Mouse (Mus musculus) MEL (cell line): ENCODE results near the gene Dnmt3c. TPM values are rescaled to one million over a fixed set of nuclear protein-coding genes. Genes with fewer than 3 reads are reported as not detected.

ENCODE experiments used
- DNase-seq: peaks from one replicate; pipeline ENCODE4 v3.0.0; 2011; ENCODE audit warnings: low read depth, low spot score
- H3K27ac ChIP-seq: 2 replicates; pipeline ENCODE4 v1.5.1; 2012; ENCODE audit warnings: low read depth, mild to moderate bottlenecking, control low read depth, low read length, moderate library complexity; ENCODE audit not compliant: control insufficient read depth
- H3K27me3 ChIP-seq, 2 experiments: fragments of 150-350 bp in 1 of 2; sonication (generic) in 1 of 2; 2 replicates each; pipeline ENCODE4 v1.6.1; 2012; ENCODE audit warnings: low read length in 2 of 2, mild to moderate bottlenecking in 2 of 2, improper control_type of control experiment in 1 of 2, moderate library complexity in 1 of 2; ENCODE audit not compliant: insufficient read depth in 2 of 2, control insufficient read depth in 1 of 2
- H3K36me3 ChIP-seq, 2 experiments: 2 replicates each; pipeline ENCODE4 v1.6.1; 2012 to 2014; ENCODE audit warnings: low read length in 2 of 2, improper control_type of control experiment in 1 of 2, inconsistent platforms in 1 of 2, mild to moderate bottlenecking in 1 of 2; ENCODE audit not compliant: insufficient read depth in 2 of 2, control insufficient read depth in 1 of 2
- H3K4me1 ChIP-seq, 2 experiments: fragments of 150-350 bp in 1 of 2; sonication (generic) in 1 of 2; 2 replicates each; pipeline ENCODE4 v1.6.1; 2012; ENCODE audit warnings: low read length in 2 of 2, improper control_type of control experiment in 1 of 2, mild to moderate bottlenecking in 1 of 2; ENCODE audit not compliant: insufficient read depth in 2 of 2, control insufficient read depth in 1 of 2
- H3K4me3 ChIP-seq, 2 experiments: fragments of 150-350 bp in 1 of 2; sonication (generic) in 1 of 2; 2 replicates each; pipeline ENCODE4 v1.5.1; 2012; ENCODE audit warnings: low read depth in 2 of 2, low read length in 2 of 2, mild to moderate bottlenecking in 2 of 2, moderate library complexity in 2 of 2, control low read depth in 1 of 2, improper control_type of control experiment in 1 of 2; ENCODE audit not compliant: control insufficient read depth in 1 of 2, insufficient read depth in 1 of 2
- H3K79me2 ChIP-seq: 2 replicates; pipeline ENCODE4 v1.6.1; 2012; ENCODE audit warnings: mild to moderate bottlenecking, low read length, moderate library complexity; ENCODE audit not compliant: control insufficient read depth, poor library complexity, insufficient read depth
- H3K9ac ChIP-seq: 2 replicates; pipeline ENCODE4 v1.6.1; 2012; ENCODE audit warnings: low read depth, mild to moderate bottlenecking, control low read depth, low read length, moderate library complexity; ENCODE audit not compliant: control insufficient read depth, poor library complexity, severe bottlenecking
- H3K9me3 ChIP-seq: fragments of 150-350 bp; sonication (generic); replicated peaks from 2 replicates; pipeline ENCODE4 v1.6.1; 2012; ENCODE audit warnings: mild to moderate bottlenecking, low read length, improper control_type of control experiment, moderate library complexity; ENCODE audit not compliant: insufficient read depth
- BHLHE40 ChIP-seq: IDR thresholded peaks from 2 replicates; pipeline ENCODE4 v1.6.1; 2012; ENCODE audit warnings: low read depth, mild to moderate bottlenecking, inconsistent platforms, low read length, improper control_type of control experiment, borderline replicate concordance
- CHD1 ChIP-seq: IDR thresholded peaks from 2 replicates; pipeline ENCODE4 v1.6.1; 2012; ENCODE audit warnings: low read depth, mild to moderate bottlenecking, inconsistent platforms, low read length, improper control_type of control experiment
- CHD2 ChIP-seq: IDR thresholded peaks from 2 replicates; pipeline ENCODE4 v1.6.1; 2011; ENCODE audit warnings: low read length, improper control_type of control experiment
- E2F4 ChIP-seq: IDR thresholded peaks from 2 replicates; pipeline ENCODE4 v1.6.1; 2011; ENCODE audit warnings: low read depth, low read length, improper control_type of control experiment, borderline replicate concordance
- ETS1 ChIP-seq: IDR thresholded peaks from 2 replicates; pipeline ENCODE4 v1.6.1; 2012; ENCODE audit warnings: low read depth, mild to moderate bottlenecking, inconsistent platforms, low read length, improper control_type of control experiment, moderate library complexity
- HCFC1 ChIP-seq: IDR thresholded peaks from 2 replicates; pipeline ENCODE4 v1.6.1; 2012; ENCODE audit warnings: low read depth, mild to moderate bottlenecking, inconsistent platforms, low read length, improper control_type of control experiment, moderate library complexity
- KAT2A ChIP-seq: conservative IDR thresholded peaks from 2 replicates; pipeline ENCODE4 v1.6.1; 2012; ENCODE audit warnings: low read depth, low read length, improper control_type of control experiment, inconsistent platforms
- MAX ChIP-seq: IDR thresholded peaks from 2 replicates; pipeline ENCODE4 v1.6.1; 2011; ENCODE audit warnings: low read length, improper control_type of control experiment
- MAZ ChIP-seq: IDR thresholded peaks from 2 replicates; pipeline ENCODE4 v1.6.1; 2012; ENCODE audit warnings: low read depth, mild to moderate bottlenecking, inconsistent platforms, low read length, improper control_type of control experiment
- MEF2A ChIP-seq: IDR thresholded peaks from 2 replicates; pipeline ENCODE4 v1.6.1; 2014; ENCODE audit warnings: low read depth, mild to moderate bottlenecking, inconsistent platforms, low read length, improper control_type of control experiment; ENCODE audit not compliant: poor library complexity, insufficient replicate concordance, severe bottlenecking; ENCODE audit errors: extremely low read depth
- MYB ChIP-seq: IDR thresholded peaks from 2 replicates; pipeline ENCODE4 v1.6.1; 2011; ENCODE audit warnings: mild to moderate bottlenecking, low read depth, low read length, improper control_type of control experiment
- NELFE ChIP-seq: IDR thresholded peaks from 2 replicates; pipeline ENCODE4 v1.6.1; 2011; ENCODE audit warnings: low read depth, low read length, improper control_type of control experiment
- NRF1 ChIP-seq: IDR thresholded peaks from 2 replicates; pipeline ENCODE4 v1.6.1; 2014; ENCODE audit warnings: low read depth, mild to moderate bottlenecking, inconsistent platforms, low read length, improper control_type of control experiment, moderate library complexity; ENCODE audit not compliant: poor library complexity, insufficient read depth, severe bottlenecking
- POLR2A ChIP-seq, 2 experiments: IDR thresholded peaks; 2 replicates each; pipeline ENCODE4 v1.6.1; 2011 to 2012; ENCODE audit warnings: low read length in 2 of 2, mild to moderate bottlenecking in 2 of 2, control low read depth in 1 of 2, improper control_type of control experiment in 1 of 2, low read depth in 1 of 2, moderate library complexity in 1 of 2; ENCODE audit not compliant: control insufficient read depth in 1 of 2, insufficient read depth in 1 of 2, poor library complexity in 1 of 2
- POLR2AphosphoS5 ChIP-seq: IDR thresholded peaks from 2 replicates; pipeline ENCODE4 v1.6.1; 2012; ENCODE audit warnings: low read depth, borderline replicate concordance, mild to moderate bottlenecking, inconsistent platforms, low read length, moderate library complexity, mixed read lengths
- RAD21 ChIP-seq: IDR thresholded peaks from 2 replicates; pipeline ENCODE4 v1.6.1; 2011; ENCODE audit warnings: mild to moderate bottlenecking, low read depth, low read length, improper control_type of control experiment
- SMC3 ChIP-seq: IDR thresholded peaks from 2 replicates; pipeline ENCODE4 v1.6.1; 2011; ENCODE audit warnings: low read depth, low read length, improper control_type of control experiment
- TBP ChIP-seq: IDR thresholded peaks from 2 replicates; pipeline ENCODE4 v1.8.0; 2011; ENCODE audit warnings: low read depth, low read length, improper control_type of control experiment
- UBTF ChIP-seq: IDR thresholded peaks from 2 replicates; pipeline ENCODE4 v1.6.1; 2012; ENCODE audit warnings: low read depth, mild to moderate bottlenecking, inconsistent platforms, low read length, improper control_type of control experiment, moderate library complexity, borderline replicate concordance; ENCODE audit not compliant: insufficient read depth
- USF1 ChIP-seq: IDR thresholded peaks from 2 replicates; pipeline ENCODE4 v1.6.1; 2014; ENCODE audit warnings: low read depth, mild to moderate bottlenecking, inconsistent platforms, low read length, improper control_type of control experiment, moderate library complexity
- USF2 ChIP-seq, 2 experiments: IDR thresholded peaks; 2 replicates each; pipeline ENCODE4 v1.6.1; 2011 to 2012; ENCODE audit warnings: improper control_type of control experiment in 2 of 2, low read length in 2 of 2, borderline replicate concordance in 1 of 2, inconsistent platforms in 1 of 2, low read depth in 1 of 2, mild to moderate bottlenecking in 1 of 2; ENCODE audit not compliant: insufficient read depth in 1 of 2
- ZC3H11A ChIP-seq: IDR thresholded peaks from 2 replicates; pipeline ENCODE4 v1.6.1; 2012; ENCODE audit warnings: low read depth, mild to moderate bottlenecking, inconsistent platforms, low read length, improper control_type of control experiment
- polyA plus RNA-seq, 2 experiments: library from polyadenylated mRNA; stranded (reverse) in 1 of 2; unstranded in 1 of 2; fragments of >175 nt in 1 of 2; fragments of >200 nt in 1 of 2; gene quantifications; 2 replicates each; pipeline versions ENCODE4 v1.2.1 to v1.2.4; 2012; ENCODE audit warnings: low replicate concordance in 2 of 2, low read depth in 1 of 2; ENCODE audit not compliant: insufficient read length in 2 of 2, insufficient read depth in 1 of 2, missing spikeins in 1 of 2
- total RNA-seq: library from RNA; depleted of rRNA; stranded (reverse); fragments of 300-350 nt; gene quantifications from 2 replicates; pipeline ENCODE4 v1.2.3, GENCODE M21; 2012

Gene Dnmt3c
- total and polyA plus RNA-seq, 3 experiments, result 0.45 to 0.65 TPM; not detected in 1

- Histone ChIP-seq H3K27ac (no peak overlapping the region), H3K79me2 (no peaks in the 10 kb centered on the region), H3K9ac (no peak overlapping the region), H3K9me3 (no peaks in the 10 kb centered on the region), H3K36me3 (peaks cover 0 to 11% of the 10 kb centered on the region in 2 experiments; a peak in 2 of 4 replicates), H3K4me3 (no peak overlapping the region), H3K4me1 (peaks cover 5 to 19% of the 10 kb centered on the region in 2 experiments), H3K27me3 (no peaks in the 10 kb centered on the region)
- DNase-seq, result no peak
- TF ChIP-seq TBP, result no peak
- no peak for TF ChIP-seq NRF1
Measured at GRCm38 (mm10) chr2:153725291-153725690, 28.8 kb downstream of the Dnmt3c start.

- H3K79me2 ChIP-seq, result no peaks in the 10 kb centered on the region
- H3K9ac ChIP-seq, result no peak overlapping the region
- no peak for DNase-seq
- H3K4me1 ChIP-seq, result no peaks in the 10 kb centered on the region
- H3K36me3 ChIP-seq, result no peaks in the 10 kb centered on the region; a peak in 1 of 4 replicates
- no peak overlapping the region for H3K4me3 ChIP-seq
- no peak overlapping the region for H3K27ac ChIP-seq
- H3K27me3 ChIP-seq, result no peaks in the 10 kb centered on the region
- no peaks in the 10 kb centered on the region for H3K9me3 ChIP-seq
- TF ChIP-seq MAZ, result no peak
- no peak for TF ChIP-seq CHD1
- TF ChIP-seq ETS1, result no peak
- no peak for TF ChIP-seq POLR2AphosphoS5
- TF ChIP-seq NELFE, result no peak
Measured at GRCm38 (mm10) chr2:153734033-153734432, 37.6 kb downstream of the Dnmt3c start.

GRCm38 (mm10) chr2:153740500-153741436, 44.3 kb downstream of the Dnmt3c start, which contains the start of gene Mapre1:
Gene Mapre1, plus strand, starts transcription at chr2:153741274.
- Histone ChIP-seq H3K4me1 (peaks cover 7 to 10% of the 10 kb centered on the region in 2 experiments), H3K79me2 (peaks cover 46% of the 10 kb centered on the region), H3K4me3 (peak within 1 kb of the TSS; percentile 81 to 89), H3K9me3 (no peaks in the 10 kb centered on the region), H3K27me3 (no peaks in the 10 kb centered on the region), H3K9ac (peak within 1 kb of the TSS; percentile 95), H3K36me3 (peaks cover under 1 to 17% of the 10 kb centered on the region in 2 experiments; a peak in 3 of 4 replicates), H3K27ac (peak within 1 kb of the TSS; percentile 73)
- DNase-seq, result peak; percentile 99
- TF ChIP-seq MEF2A (no peak), MAX (peak; percentile 99), POLR2A (IDR thresholded peaks at IDR 0.05; ENCODE audit: control insufficient read depth in 1 of 2, insufficient read depth in 1 of 2, low read depth in 1 of 2, low read length in 2 of 2, poor library complexity in 1 of 2) (peak; percentile 78 to 94), TBP (peak; percentile 89), NRF1 (peak; percentile 65), BHLHE40 (no peak), ZC3H11A (no peak), RAD21 (no peak), KAT2A (no peak), USF2 (IDR thresholded peaks at IDR 0.05; ENCODE audit: borderline replicate concordance in 1 of 2, insufficient read depth in 1 of 2, low read depth in 1 of 2, low read length in 2 of 2) (peak; percentile 92 to 97), MYB (peak; percentile 25; the same call in 1 of the 2 replicates), CHD1 (no peak), UBTF (no peak), SMC3 (no peak), CHD2 (no peak), E2F4 (no peak), NELFE (peak; percentile 93), USF1 (peak; percentile 100), HCFC1 (peak; percentile 73)
